Mouse (Mus musculus): Measurements from ENCODE around the gene Zglp1. TPM values are rescaled to one million over a fixed set of nuclear protein-coding genes. Genes with fewer than 3 reads are reported as not detected.

The Zglp1 gene
- polyA plus RNA-seq (2015; fragmentation: Nextera tagmentation; extraction: Ambion mirVana), result 0.25 and 1.7 TPM in 2 replicates

- no peak within 1 kb of the TSS for H3K4me2 ChIP-seq (ENCODE audit: low read length)
- peaks cover under 1% of the 10 kb centered on the region; the same call in 1 of the 2 replicates for H3K4me1 ChIP-seq (replicated peaks; ENCODE audit: control insufficient read depth, insufficient read depth, low read length)
- H3K9me3 ChIP-seq (ENCODE audit: control insufficient read depth, low read length), result no peaks in the 10 kb centered on the region
- no peak within 1 kb of the TSS for H3K9ac ChIP-seq (replicated peaks; ENCODE audit: low read depth, low read length)
- H3K36me3 ChIP-seq (ENCODE audit: control insufficient read depth, insufficient read depth), result peaks cover 10% of the 10 kb centered on the region
- H3K27me3 ChIP-seq (replicated peaks; ENCODE audit: control insufficient read depth, insufficient read depth, low read length), result no peaks in the 10 kb centered on the region
- H3K27ac ChIP-seq (ENCODE audit: low read length), result no peak within 1 kb of the TSS
- WGBS, result 86% methylated on average over 27 of the region's 27 CpGs
- H3K4me3 ChIP-seq (replicated peaks; ENCODE audit: low read length), result no peak within 1 kb of the TSS
- no peak for ATAC-seq
Observed at GRCm38 (mm10) chr9:21067006-21067684, at the start of gene Zglp1. Zglp1 (minus strand) TSS chr9:21067093.

DNA sequence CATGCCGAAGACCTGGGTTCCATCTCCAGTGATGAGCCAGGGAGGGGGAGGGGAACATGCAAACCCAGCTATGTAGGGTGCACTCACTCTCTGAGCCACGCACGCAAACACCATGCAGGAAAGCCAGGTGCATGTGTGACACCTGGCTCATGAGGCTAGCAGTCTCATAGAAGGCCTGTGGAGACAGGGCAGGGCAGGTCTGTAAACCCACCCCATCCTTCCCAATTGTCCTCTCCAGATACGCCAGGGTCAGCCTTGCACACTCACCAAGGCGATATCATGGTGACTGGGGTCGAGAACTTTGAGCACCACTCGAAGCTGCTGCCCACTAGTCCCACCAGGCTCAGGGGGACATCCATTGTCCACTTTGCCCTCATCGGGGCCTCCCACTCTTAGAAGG, 48.2 kb upstream of the Zglp1 start:
- no peak overlapping the region for H3K9ac ChIP-seq (replicated peaks; ENCODE audit: low read depth, low read length)
- no peaks in the 10 kb centered on the region for H3K9me3 ChIP-seq (ENCODE audit: control insufficient read depth, low read length)
- H3K4me3 ChIP-seq (replicated peaks; ENCODE audit: low read length), result no peak overlapping the region
- ATAC-seq, result no peak
- no peak overlapping the region for H3K4me2 ChIP-seq (ENCODE audit: low read length)
- H3K27me3 ChIP-seq (replicated peaks; ENCODE audit: control insufficient read depth, insufficient read depth, low read length), result no peaks in the 10 kb centered on the region
- H3K27ac ChIP-seq (ENCODE audit: low read length), result no peak overlapping the region
- no peaks in the 10 kb centered on the region for H3K4me1 ChIP-seq (replicated peaks; ENCODE audit: control insufficient read depth, insufficient read depth, low read length)
- WGBS, result 91% methylated on average over 8 of the region's 8 CpGs
- no peaks in the 10 kb centered on the region; the same call in none of the 2 replicates for H3K36me3 ChIP-seq (ENCODE audit: control insufficient read depth, insufficient read depth)

- Histone ChIP-seq H3K36me3 (ENCODE audit: control insufficient read depth, insufficient read depth) (no peaks in the 10 kb centered on the region; the same call in 1 of the 2 replicates), H3K27ac (ENCODE audit: low read length) (no peak overlapping the region), H3K27me3 (replicated peaks; ENCODE audit: control insufficient read depth, insufficient read depth, low read length) (no peaks in the 10 kb centered on the region), H3K4me1 (replicated peaks; ENCODE audit: control insufficient read depth, insufficient read depth, low read length) (no peaks in the 10 kb centered on the region), H3K4me2 (ENCODE audit: low read length) (no peak overlapping the region), H3K4me3 (replicated peaks; ENCODE audit: low read length) (no peak overlapping the region), H3K9ac (replicated peaks; ENCODE audit: low read depth, low read length) (no peak overlapping the region), H3K9me3 (ENCODE audit: control insufficient read depth, low read length) (no peaks in the 10 kb centered on the region)
- WGBS, result 87% methylated on average over 7 of the region's 7 CpGs
- ATAC-seq, result no peak
Observed at GRCm38 (mm10) chr9:21114190-21114589, 47.3 kb upstream of the Zglp1 start.

DNA sequence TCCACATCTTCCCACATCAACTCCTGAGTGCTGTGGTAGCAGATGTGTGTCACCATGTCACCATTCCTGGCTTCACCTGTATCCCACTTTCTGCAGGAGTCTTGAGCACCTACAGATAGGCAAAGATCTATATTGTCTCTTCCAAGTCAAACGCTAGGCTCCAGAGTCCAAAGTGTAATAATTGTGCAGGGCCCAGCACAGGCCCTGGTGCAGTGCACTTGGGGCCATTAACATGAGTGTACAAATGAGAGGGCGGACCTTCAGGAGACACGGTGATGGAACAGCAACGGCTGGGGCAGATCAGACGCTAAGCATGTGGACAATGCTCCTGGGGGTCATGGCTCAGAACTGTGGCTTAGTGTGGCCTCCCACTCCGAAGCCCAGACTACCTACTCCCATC, 46.9 kb upstream of the Zglp1 start:
- Histone ChIP-seq H3K9me3 (ENCODE audit: control insufficient read depth, low read length) (no peaks in the 10 kb centered on the region), H3K27me3 (replicated peaks; ENCODE audit: control insufficient read depth, insufficient read depth, low read length) (no peaks in the 10 kb centered on the region), H3K36me3 (ENCODE audit: control insufficient read depth, insufficient read depth) (no peaks in the 10 kb centered on the region; the same call in 1 of the 2 replicates), H3K9ac (replicated peaks; ENCODE audit: low read depth, low read length) (no peak overlapping the region), H3K4me1 (replicated peaks; ENCODE audit: control insufficient read depth, insufficient read depth, low read length) (no peaks in the 10 kb centered on the region), H3K4me3 (replicated peaks; ENCODE audit: low read length) (no peak overlapping the region), H3K4me2 (ENCODE audit: low read length) (no peak overlapping the region), H3K27ac (ENCODE audit: low read length) (no peak overlapping the region)
- ATAC-seq, result no peak
- 88% methylated on average over 6 of the region's 6 CpGs for WGBS

DNA sequence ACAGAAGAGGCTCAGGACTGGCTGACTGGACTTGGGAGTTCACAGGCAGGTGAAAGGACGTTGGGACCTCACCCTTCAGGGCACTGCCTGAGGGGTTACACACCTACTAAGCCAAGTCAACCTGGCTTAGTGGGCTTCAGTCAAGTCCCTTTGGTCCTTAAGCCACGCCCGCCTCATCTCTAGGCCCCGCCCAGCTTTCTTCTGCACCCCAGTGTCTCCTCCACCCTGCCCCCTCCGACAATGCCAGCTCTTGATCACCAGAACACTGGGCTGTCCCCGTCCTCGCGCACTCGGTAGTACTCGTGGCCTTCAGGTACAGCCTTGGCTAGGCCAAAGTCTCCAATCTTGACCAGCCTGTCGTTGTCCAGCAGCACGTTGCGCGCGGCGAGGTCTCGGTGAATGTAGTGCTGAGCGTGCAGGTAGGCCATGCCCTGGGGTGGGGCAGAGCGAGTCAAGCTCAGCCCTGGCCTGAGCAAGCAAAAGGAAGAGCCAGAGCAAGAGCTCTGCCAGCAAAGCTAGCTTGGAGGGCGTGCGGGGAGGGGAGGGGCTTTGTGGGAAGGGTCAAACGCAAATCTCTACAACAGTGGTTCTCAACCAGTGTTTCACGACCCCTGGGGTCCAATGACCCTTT, 40.8 kb upstream of the Zglp1 start:
- Histone ChIP-seq H3K4me2 (ENCODE audit: low read length) (no peak overlapping the region), H3K4me3 (replicated peaks; ENCODE audit: low read length) (no peak overlapping the region), H3K9me3 (ENCODE audit: control insufficient read depth, low read length) (no peaks in the 10 kb centered on the region), H3K27ac (ENCODE audit: low read length) (no peak overlapping the region), H3K36me3 (ENCODE audit: control insufficient read depth, insufficient read depth) (no peaks in the 10 kb centered on the region), H3K4me1 (replicated peaks; ENCODE audit: control insufficient read depth, insufficient read depth, low read length) (no peaks in the 10 kb centered on the region), H3K9ac (replicated peaks; ENCODE audit: low read depth, low read length) (no peak overlapping the region), H3K27me3 (replicated peaks; ENCODE audit: control insufficient read depth, insufficient read depth, low read length) (no peaks in the 10 kb centered on the region)
- WGBS, result 41% methylated on average over 23 of the region's 23 CpGs
- no peak for ATAC-seq

DNA sequence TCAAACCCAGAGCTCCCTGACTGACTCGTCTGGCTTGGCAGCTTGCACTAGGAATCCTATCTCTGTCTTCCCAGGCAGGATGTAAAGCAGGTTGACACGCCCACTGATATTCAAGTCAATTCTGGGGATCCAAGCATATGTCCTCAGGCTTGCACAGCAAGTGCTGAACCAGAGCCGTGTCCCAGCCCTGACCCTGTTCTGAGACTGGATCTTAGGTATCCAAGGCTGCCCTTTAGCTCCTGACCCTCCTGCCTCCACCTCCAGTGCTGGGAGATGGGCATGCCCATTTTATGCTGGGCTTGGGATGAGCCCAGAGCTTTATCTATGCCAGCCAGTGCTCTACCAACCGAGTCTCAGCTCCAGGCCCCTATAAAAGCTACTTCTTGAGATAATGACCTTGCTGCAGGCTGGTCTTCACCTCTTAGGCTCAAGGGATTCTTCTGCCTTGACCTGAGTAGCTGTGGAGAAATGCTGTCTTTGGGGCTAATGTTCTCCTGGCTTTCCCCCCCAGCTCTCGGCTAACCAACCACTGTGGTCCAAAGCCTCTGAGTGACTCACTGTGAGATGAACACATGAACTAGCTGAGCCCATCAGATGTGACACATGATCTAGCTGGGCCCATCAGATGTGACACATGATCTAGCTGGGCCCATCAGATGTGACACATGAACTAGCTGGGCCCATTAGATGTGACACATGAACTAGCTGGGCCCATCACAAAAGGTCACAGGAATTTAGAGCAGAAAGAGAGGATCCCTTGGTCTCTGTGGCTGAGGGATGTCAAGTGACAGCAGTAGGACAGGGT, 39.1 kb upstream of the Zglp1 start:
- Histone ChIP-seq H3K36me3 (ENCODE audit: control insufficient read depth, insufficient read depth) (no peaks in the 10 kb centered on the region), H3K9me3 (ENCODE audit: control insufficient read depth, low read length) (no peaks in the 10 kb centered on the region), H3K27ac (ENCODE audit: low read length) (no peak overlapping the region), H3K4me2 (ENCODE audit: low read length) (no peak overlapping the region), H3K9ac (replicated peaks; ENCODE audit: low read depth, low read length) (no peak overlapping the region), H3K27me3 (replicated peaks; ENCODE audit: control insufficient read depth, insufficient read depth, low read length) (no peaks in the 10 kb centered on the region), H3K4me3 (replicated peaks; ENCODE audit: low read length) (no peak overlapping the region), H3K4me1 (replicated peaks; ENCODE audit: control insufficient read depth, insufficient read depth, low read length) (no peaks in the 10 kb centered on the region)
- 79% methylated on average over 5 of the region's 5 CpGs for WGBS
- no peak for ATAC-seq

GRCm38 (mm10) chr9:21104814-21105213, 37.9 kb upstream of the Zglp1 start:
- no peaks in the 10 kb centered on the region for H3K36me3 ChIP-seq (ENCODE audit: control insufficient read depth, insufficient read depth)
- H3K9me3 ChIP-seq (ENCODE audit: control insufficient read depth, low read length), result no peaks in the 10 kb centered on the region
- no peak overlapping the region for H3K4me3 ChIP-seq (replicated peaks; ENCODE audit: low read length)
- no peak for ATAC-seq
- no peak overlapping the region for H3K9ac ChIP-seq (replicated peaks; ENCODE audit: low read depth, low read length)
- no peak overlapping the region for H3K4me2 ChIP-seq (ENCODE audit: low read length)
- 84% methylated on average over 6 of the region's 6 CpGs for WGBS
- no peak overlapping the region for H3K27ac ChIP-seq (ENCODE audit: low read length)
- H3K27me3 ChIP-seq (replicated peaks; ENCODE audit: control insufficient read depth, insufficient read depth, low read length), result no peaks in the 10 kb centered on the region
- no peaks in the 10 kb centered on the region for H3K4me1 ChIP-seq (replicated peaks; ENCODE audit: control insufficient read depth, insufficient read depth, low read length)

DNA sequence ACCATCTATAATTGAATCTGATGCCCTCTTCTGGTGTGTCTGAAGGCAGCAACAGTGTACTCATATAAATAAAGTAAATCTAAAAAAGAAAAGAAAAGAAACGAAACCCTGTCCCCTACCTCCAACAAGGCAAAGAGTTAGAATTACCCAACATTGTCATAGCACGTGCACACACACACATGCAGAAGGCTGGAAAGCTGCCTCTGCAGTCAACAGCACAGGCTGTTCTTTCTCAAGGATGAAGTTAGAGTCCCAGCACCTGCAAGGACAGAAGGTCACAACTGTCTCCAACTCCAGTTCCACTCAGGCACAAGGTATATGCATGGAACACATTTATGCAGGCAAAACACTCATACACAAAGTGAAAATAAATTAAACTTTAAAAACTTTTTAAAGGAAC, 35.2 kb upstream of the Zglp1 start:
- H3K27me3 ChIP-seq (replicated peaks; ENCODE audit: control insufficient read depth, insufficient read depth, low read length), result no peaks in the 10 kb centered on the region
- 91% methylated on average over 2 of the region's 2 CpGs for WGBS

DNA sequence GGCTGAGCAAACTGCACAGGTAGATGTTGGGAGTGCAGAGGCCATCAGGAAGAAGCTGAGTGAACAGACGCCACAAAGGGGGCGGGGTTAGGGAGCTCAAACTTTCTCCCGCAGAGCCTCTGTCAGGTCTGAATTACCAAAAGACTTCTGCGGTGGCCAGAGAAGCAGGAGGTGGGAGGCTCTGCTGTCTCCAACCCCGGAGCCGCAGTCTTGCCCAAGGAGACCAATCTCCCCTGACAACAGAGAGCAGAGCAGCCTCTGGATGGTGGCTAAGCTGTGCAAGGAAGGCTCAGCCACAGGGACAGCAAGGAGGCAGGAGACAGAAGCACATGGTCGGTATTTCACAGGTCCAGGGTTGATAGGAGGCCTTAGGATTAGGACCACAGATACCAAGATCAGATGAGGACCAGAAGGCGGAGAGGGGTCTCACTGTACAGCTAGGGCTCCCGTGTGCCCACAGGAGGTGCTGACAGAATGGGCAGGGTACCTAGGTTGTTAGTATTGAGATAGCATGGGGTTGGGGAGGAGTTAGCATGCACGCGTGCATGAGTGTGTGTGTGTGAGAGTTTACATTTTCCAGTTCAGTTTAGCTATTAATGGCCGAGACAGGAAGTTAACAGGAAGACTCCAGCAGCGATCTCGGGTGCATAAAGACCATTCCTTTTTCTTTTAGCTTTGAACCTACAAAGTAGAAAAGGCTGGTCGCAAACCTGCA, 33.7 kb upstream of the Zglp1 start:
- Histone ChIP-seq H3K36me3 (ENCODE audit: control insufficient read depth, insufficient read depth) (no peaks in the 10 kb centered on the region), H3K4me3 (replicated peaks; ENCODE audit: low read length) (no peak overlapping the region), H3K9me3 (ENCODE audit: control insufficient read depth, low read length) (no peaks in the 10 kb centered on the region), H3K9ac (replicated peaks; ENCODE audit: low read depth, low read length) (no peak overlapping the region), H3K27me3 (replicated peaks; ENCODE audit: control insufficient read depth, insufficient read depth, low read length) (no peaks in the 10 kb centered on the region), H3K27ac (ENCODE audit: low read length) (no peak overlapping the region), H3K4me2 (ENCODE audit: low read length) (no peak overlapping the region), H3K4me1 (replicated peaks; ENCODE audit: control insufficient read depth, insufficient read depth, low read length) (no peaks in the 10 kb centered on the region)
- 53% methylated on average over 15 of the region's 15 CpGs for WGBS
- no peak for ATAC-seq

More for the DNA sequence above, 35.2 kb upstream of the Zglp1 start:
- Histone ChIP-seq H3K4me1 (replicated peaks; ENCODE audit: control insufficient read depth, insufficient read depth, low read length) (no peaks in the 10 kb centered on the region), H3K4me2 (ENCODE audit: low read length) (no peak overlapping the region), H3K4me3 (replicated peaks; ENCODE audit: low read length) (no peak overlapping the region), H3K27ac (ENCODE audit: low read length) (no peak overlapping the region), H3K9me3 (ENCODE audit: control insufficient read depth, low read length) (no peaks in the 10 kb centered on the region), H3K36me3 (ENCODE audit: control insufficient read depth, insufficient read depth) (no peaks in the 10 kb centered on the region), H3K9ac (replicated peaks; ENCODE audit: low read depth, low read length) (no peak overlapping the region)
- no peak for ATAC-seq
